Mouse (Mus musculus): ENCODE measurements around the gene Exoc3l.
A peak's percentile ranks its signal among the peaks of the same experiment; 100 is the strongest.
"Not testable (repeated sequence)": the region's sequence is repeated elsewhere in the genome, so short reads cannot be mapped to it uniquely, and the experiment has no call there.

The Exoc3l gene

GRCm38 (mm10) chr8:105291802-105292201 lies 4.1 kb downstream of the Exoc3l start:
- DNase-seq (ENCODE audit: low spot score in 2 of 2): not testable (repeated sequence)

GRCm38 (mm10) chr8:105291364-105291763 lies 4.5 kb downstream of the Exoc3l start:
- DNase-seq (ENCODE audit: low spot score in 2 of 2): not testable (repeated sequence)

GRCm38 (mm10) chr8:105290554-105291314 lies 5.2 kb downstream of the Exoc3l start:
- peak; percentile 81 to 96 for DNase-seq (ENCODE audit: low spot score in 2 of 2)

GRCm38 (mm10) chr8:105289805-105290460 lies 6.0 kb downstream of the Exoc3l start, which contains the start of gene 4931428F04Rik:
4931428F04Rik (minus strand) TSS chr8:105289864.
- peak in 1 of 2 experiments; percentile 45 for DNase-seq (ENCODE audit: low spot score in 2 of 2)

- DNase-seq (ENCODE audit: low spot score in 2 of 2): peak; percentile 89 to 92
Observed at GRCm38 (mm10) chr8:105288958-105289732, 6.8 kb downstream of the Exoc3l start.

GRCm38 (mm10) chr8:105288231-105288630 lies 7.7 kb downstream of the Exoc3l start:
- no peak for DNase-seq (ENCODE audit: low spot score in 2 of 2)

GRCm38 (mm10) chr8:105286907-105287306 lies 9.0 kb downstream of the Exoc3l start:
- DNase-seq (ENCODE audit: low spot score in 2 of 2): no peak

- peak in 1 of 2 experiments; percentile 16 for DNase-seq (ENCODE audit: low spot score in 2 of 2)
Observed at GRCm38 (mm10) chr8:105285514-105285913, 10.4 kb downstream of the Exoc3l start.

- DNase-seq (ENCODE audit: low spot score in 2 of 2): peak in 1 of 2 experiments; percentile 35
Observed at GRCm38 (mm10) chr8:105283074-105283473, 12.8 kb downstream of the Exoc3l start.

- DNase-seq (ENCODE audit: low spot score in 2 of 2): no peak
Observed at GRCm38 (mm10) chr8:105282239-105282638, 13.7 kb downstream of the Exoc3l start.

- DNase-seq (ENCODE audit: low spot score in 2 of 2): no peak
Observed at GRCm38 (mm10) chr8:105281821-105282220, 14.1 kb downstream of the Exoc3l start.

- no peak for DNase-seq (ENCODE audit: low spot score in 2 of 2)
Observed at GRCm38 (mm10) chr8:105280567-105280966, 15.3 kb downstream of the Exoc3l start.

- DNase-seq (ENCODE audit: low spot score in 2 of 2): peak; percentile 51 to 79
Observed at GRCm38 (mm10) chr8:105278911-105279334, 17.0 kb downstream of the Exoc3l start.

GRCm38 (mm10) chr8:105276292-105277120 lies 19.4 kb downstream of the Exoc3l start:
- DNase-seq (ENCODE audit: low spot score in 2 of 2): peak in 1 of 2 experiments; percentile 62

- no peak for DNase-seq (ENCODE audit: low spot score in 2 of 2)
Observed at GRCm38 (mm10) chr8:105275840-105276239, 20.1 kb downstream of the Exoc3l start, which contains the start of gene Nol3. Nol3 (plus strand) TSS chr8:105276140.

GRCm38 (mm10) chr8:105275387-105275786 lies 20.5 kb downstream of the Exoc3l start:
- DNase-seq (ENCODE audit: low spot score in 2 of 2): no peak

- DNase-seq (ENCODE audit: low spot score in 2 of 2): no peak
Observed at GRCm38 (mm10) chr8:105270916-105271186, 25.1 kb downstream of the Exoc3l start.

- no peak for DNase-seq (ENCODE audit: low spot score in 2 of 2)
Observed at GRCm38 (mm10) chr8:105270101-105270915, 25.6 kb downstream of the Exoc3l start.

GRCm38 (mm10) chr8:105269461-105269947 lies 26.4 kb downstream of the Exoc3l start, which contains the start of gene Hsf4:
Hsf4 (plus strand) TSS chr8:105269801.
- no peak for DNase-seq (ENCODE audit: low spot score in 2 of 2)

- DNase-seq (ENCODE audit: low spot score in 2 of 2): no peak
Observed at GRCm38 (mm10) chr8:105269075-105269458, 26.8 kb downstream of the Exoc3l start.

Data from urinary bladder, postnatal 4 days (tissue).